Mouse (Mus musculus) small intestine, adult 2 months (tissue): ENCODE results near the gene Rars2. TPM values are rescaled to one million over a fixed set of nuclear protein-coding genes. Genes with fewer than 3 reads are reported as not detected.

Source experiments
- H3K27ac ChIP-seq: fragments of 200-500 bp; 2 replicates; pipeline ENCODE4 v1.5.1; 2012; ENCODE audit warnings: low read depth, low read length, control low read depth, inconsistent platforms; ENCODE audit not compliant: insufficient read depth
- H3K27me3 ChIP-seq: fragments of 200-500 bp; 2 replicates; pipeline ENCODE4 v1.6.1; 2012; ENCODE audit warnings: mild to moderate bottlenecking, moderate library complexity, low read length, inconsistent platforms; ENCODE audit not compliant: control insufficient read depth, insufficient read depth
- H3K36me3 ChIP-seq: fragments of 200-500 bp; 2 replicates; pipeline ENCODE4 v1.6.1; 2012; ENCODE audit warnings: mild to moderate bottlenecking, low read length, control low read depth, inconsistent platforms; ENCODE audit not compliant: control insufficient read depth, insufficient read depth
- H3K4me1 ChIP-seq: fragments of 200-500 bp; 2 replicates; pipeline ENCODE4 v1.6.1; 2012; ENCODE audit warnings: low read length, inconsistent platforms, mixed read lengths; ENCODE audit not compliant: control insufficient read depth, insufficient read depth, insufficient read length
- H3K4me3 ChIP-seq: fragments of 200-500 bp; 2 replicates; pipeline ENCODE4 v1.5.1; 2012; ENCODE audit warnings: low read depth, mild to moderate bottlenecking, control low read depth, inconsistent platforms, low read length, moderate library complexity
- CTCF ChIP-seq: fragments of 200-500 bp; IDR thresholded peaks from 2 replicates; pipeline ENCODE4 v1.5.1; 2012; ENCODE audit warnings: low read depth, mild to moderate bottlenecking, control low read depth, inconsistent platforms, low read length, moderate library complexity, mixed read lengths; ENCODE audit not compliant: insufficient replicate concordance, insufficient read length; ENCODE audit errors: extremely low read depth
- POLR2A ChIP-seq: fragments of 200-500 bp; IDR thresholded peaks from 2 replicates; pipeline ENCODE4 v1.6.1; 2012; ENCODE audit warnings: low read depth, mild to moderate bottlenecking, control low read depth, inconsistent platforms, low read length, moderate library complexity
- WGBS: fragments of 180-500 bp; shearing (Covaris S2); methylation state at CpG from one replicate; pipeline ENCODE4 v1.1.7; 2018; 5-methylcytosine and 5-hydroxymethylcytosine counted together
- polyA plus RNA-seq: library from polyadenylated mRNA; depleted of rRNA; stranded (reverse); fragments of >200 nt; gene quantifications from 2 replicates; pipeline ENCODE4 v1.2.3, GENCODE M21; 2012

Gene Rars2
- polyA plus RNA-seq, 1 experiment: 5.6 TPM

DNA sequence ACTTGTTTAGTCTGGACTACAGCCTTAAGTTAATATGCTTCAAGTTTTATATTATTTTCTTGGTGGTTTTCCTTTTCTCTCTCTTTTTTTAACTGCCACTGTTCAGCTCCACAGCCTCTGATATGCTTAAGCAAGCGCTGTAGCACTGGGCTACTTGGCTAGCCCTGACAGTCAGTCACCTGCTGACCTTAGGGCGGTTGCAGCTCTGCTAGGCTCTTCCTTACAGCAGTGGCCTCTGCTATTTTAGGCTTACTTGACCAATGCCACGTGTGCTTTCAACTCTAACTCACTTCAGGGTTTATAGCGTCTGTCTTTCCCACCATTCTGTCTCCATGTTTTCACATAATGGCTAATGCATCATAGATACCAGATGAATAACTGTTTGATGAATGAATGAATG is 10.8 kb downstream of the Rars2 start:
- Histone ChIP-seq H3K4me3 (no peak overlapping the region), H3K27me3 (no peaks in the 10 kb centered on the region), H3K36me3 (peaks cover 32% of the 10 kb centered on the region), H3K4me1 (peaks cover 2% of the 10 kb centered on the region; the same call in 1 of the 2 replicates), H3K27ac (no peak overlapping the region)
- WGBS: 89% methylated on average over 4 of the region's 4 CpGs
- no peak for TF ChIP-seq POLR2A
- TF ChIP-seq CTCF: no peak

DNA sequence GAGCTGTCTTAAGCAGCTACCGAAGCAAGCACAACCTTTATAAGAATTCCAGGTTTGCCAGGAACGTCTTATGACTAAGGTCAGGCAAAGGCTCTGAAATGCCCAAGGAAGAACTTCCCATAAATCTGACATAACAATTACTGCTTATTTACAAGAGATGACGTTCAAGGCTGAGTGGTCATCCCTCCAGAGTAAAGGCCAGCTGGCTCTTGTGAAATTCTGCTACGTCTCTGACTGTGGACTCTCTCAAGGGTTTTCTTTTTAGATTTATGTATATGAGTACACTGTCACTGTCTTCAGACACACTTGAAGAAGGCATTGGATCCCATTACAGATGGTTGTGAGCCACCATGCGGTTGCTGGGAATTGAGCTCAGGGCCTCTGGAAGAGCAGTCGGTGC is 11.6 kb downstream of the Rars2 start:
- no peak overlapping the region for H3K27ac ChIP-seq
- WGBS: 84% methylated on average over 6 of the region's 6 CpGs
- no peaks in the 10 kb centered on the region for H3K27me3 ChIP-seq
- H3K4me1 ChIP-seq: peaks cover 2% of the 10 kb centered on the region; the same call in 1 of the 2 replicates
- peaks cover 36% of the 10 kb centered on the region for H3K36me3 ChIP-seq
- no peak for TF ChIP-seq POLR2A
- TF ChIP-seq CTCF: no peak
- no peak overlapping the region for H3K4me3 ChIP-seq

DNA sequence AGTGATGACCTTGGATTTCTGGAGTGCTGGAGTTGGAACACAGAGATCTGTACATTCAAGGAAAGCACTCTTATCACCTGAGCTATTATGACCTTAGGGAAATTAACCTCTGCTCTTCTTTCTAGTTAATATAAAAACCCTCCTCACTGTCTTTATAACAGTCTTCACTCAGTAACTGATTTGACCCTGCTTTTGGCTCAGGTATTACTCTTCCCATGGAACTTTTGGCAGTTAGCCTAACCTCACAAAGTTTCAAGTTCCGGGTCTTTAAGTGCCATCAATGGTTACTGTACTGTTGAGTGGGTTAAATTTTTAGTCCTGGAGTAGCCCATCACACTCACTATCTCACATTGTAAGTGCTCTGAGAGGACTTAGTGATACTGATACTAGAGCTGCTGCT is 15.2 kb downstream of the Rars2 start:
- WGBS: 27% methylated on average over 1 of the region's 1 CpGs
- Histone ChIP-seq H3K4me3 (no peak overlapping the region), H3K27ac (no peak overlapping the region), H3K27me3 (no peaks in the 10 kb centered on the region), H3K36me3 (peaks cover 41% of the 10 kb centered on the region), H3K4me1 (peaks cover 2% of the 10 kb centered on the region; the same call in 1 of the 2 replicates)
- TF ChIP-seq POLR2A: no peak
- no peak for TF ChIP-seq CTCF

DNA sequence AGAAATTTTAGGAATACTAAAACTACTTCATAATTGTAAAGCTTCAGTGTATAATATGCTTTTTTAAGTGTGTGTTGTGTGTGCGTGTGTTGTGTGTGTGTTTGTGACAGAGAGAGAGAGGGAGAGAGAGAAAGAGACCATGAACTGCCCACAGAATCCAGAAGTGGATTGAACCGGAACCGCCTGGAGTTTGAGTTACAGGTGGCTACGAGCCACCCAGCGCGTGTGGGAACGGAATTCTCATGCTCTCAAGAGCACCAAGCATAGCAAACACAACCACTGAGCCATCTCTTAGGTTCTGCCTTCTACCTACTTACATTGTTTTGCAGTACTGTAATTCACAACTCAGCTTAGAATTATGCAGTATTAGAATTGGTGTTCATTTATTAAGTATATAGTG is 19.4 kb downstream of the Rars2 start:
- TF ChIP-seq CTCF (no peak), POLR2A (no peak)
- H3K36me3 ChIP-seq: peaks cover 27% of the 10 kb centered on the region
- no peak overlapping the region for H3K27ac ChIP-seq
- peaks cover 2% of the 10 kb centered on the region; the same call in 1 of the 2 replicates for H3K4me1 ChIP-seq
- WGBS: 96% methylated on average over 7 of the region's 7 CpGs
- no peak overlapping the region for H3K4me3 ChIP-seq
- H3K27me3 ChIP-seq: no peaks in the 10 kb centered on the region

DNA sequence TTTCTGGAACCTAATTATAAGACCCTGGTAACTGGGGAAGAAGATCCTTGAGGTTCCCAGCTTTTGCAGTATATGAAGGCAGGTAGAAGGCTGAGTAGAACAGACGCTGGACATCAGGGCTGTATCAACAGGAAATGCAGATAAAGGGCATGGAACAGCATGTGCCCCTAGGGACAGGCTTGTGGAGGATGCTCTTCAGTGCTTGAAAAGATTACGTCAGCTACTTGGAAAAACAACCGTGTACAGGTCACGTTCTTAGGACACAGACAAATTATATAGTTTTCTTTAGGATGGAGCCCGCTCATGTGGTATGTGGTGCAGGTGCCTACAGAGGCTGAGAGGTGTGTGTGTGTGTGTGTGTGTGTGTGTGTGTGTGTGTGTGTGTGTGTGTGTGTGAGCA is 21.3 kb downstream of the Rars2 start:
- peaks cover 36% of the 10 kb centered on the region for H3K36me3 ChIP-seq
- H3K27me3 ChIP-seq: no peaks in the 10 kb centered on the region
- H3K4me3 ChIP-seq: no peak overlapping the region
- H3K4me1 ChIP-seq: no peaks in the 10 kb centered on the region
- TF ChIP-seq CTCF: no peak
- TF ChIP-seq POLR2A: no peak
- whole genome bisulfite sequencing: 85% methylated on average over 5 of the region's 5 CpGs
- H3K27ac ChIP-seq: no peak overlapping the region

DNA sequence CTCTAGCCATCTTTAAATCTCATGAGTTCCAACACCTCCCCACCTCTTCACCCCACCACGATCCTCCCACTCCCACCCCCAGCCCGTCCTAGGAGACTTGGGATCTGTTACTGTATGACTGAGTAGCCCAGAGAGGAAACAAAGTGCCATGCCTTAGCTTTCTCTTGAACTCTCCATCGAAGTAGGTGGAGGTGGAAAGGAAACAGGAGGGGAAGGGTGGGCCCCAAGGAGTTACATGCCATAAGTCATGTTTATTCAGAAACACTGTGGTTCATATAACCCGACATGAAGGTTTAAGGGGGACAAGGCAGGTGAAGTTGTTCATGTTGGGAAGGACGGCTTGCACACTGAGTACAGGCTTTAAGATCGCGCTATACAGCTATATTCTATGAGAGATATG is 22.6 kb downstream of the Rars2 start:
- Histone ChIP-seq H3K4me3 (no peak overlapping the region), H3K27ac (no peak overlapping the region), H3K27me3 (no peaks in the 10 kb centered on the region), H3K36me3 (peaks cover 39% of the 10 kb centered on the region), H3K4me1 (no peaks in the 10 kb centered on the region)
- TF ChIP-seq CTCF (no peak), POLR2A (no peak)
- WGBS: 91% methylated on average over 7 of the region's 7 CpGs

DNA sequence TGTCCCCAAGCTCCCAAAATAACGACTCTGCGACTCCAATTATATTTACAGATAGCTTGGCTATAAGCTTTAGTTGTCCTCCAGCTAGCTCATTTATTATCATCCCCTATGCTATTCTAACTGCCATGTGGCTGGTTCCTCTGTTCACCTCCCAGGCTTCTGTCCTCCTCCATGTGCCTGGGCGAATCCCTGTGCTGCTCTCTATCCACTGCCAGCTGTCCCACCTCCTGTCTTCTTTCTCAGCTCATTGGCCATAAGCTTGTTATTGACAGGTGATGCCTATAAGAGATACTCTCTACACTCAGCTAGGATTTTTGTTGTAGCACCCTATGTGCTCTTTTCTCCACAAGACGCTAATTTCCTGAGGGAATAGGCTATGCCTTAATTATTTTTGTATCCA is 23.1 kb downstream of the Rars2 start:
- no peaks in the 10 kb centered on the region for H3K4me1 ChIP-seq
- no peak overlapping the region for H3K4me3 ChIP-seq
- no peaks in the 10 kb centered on the region for H3K27me3 ChIP-seq
- WGBS: 86% methylated on average over 4 of the region's 4 CpGs
- peaks cover 40% of the 10 kb centered on the region for H3K36me3 ChIP-seq
- no peak overlapping the region for H3K27ac ChIP-seq
- TF ChIP-seq CTCF (no peak), POLR2A (no peak)

DNA sequence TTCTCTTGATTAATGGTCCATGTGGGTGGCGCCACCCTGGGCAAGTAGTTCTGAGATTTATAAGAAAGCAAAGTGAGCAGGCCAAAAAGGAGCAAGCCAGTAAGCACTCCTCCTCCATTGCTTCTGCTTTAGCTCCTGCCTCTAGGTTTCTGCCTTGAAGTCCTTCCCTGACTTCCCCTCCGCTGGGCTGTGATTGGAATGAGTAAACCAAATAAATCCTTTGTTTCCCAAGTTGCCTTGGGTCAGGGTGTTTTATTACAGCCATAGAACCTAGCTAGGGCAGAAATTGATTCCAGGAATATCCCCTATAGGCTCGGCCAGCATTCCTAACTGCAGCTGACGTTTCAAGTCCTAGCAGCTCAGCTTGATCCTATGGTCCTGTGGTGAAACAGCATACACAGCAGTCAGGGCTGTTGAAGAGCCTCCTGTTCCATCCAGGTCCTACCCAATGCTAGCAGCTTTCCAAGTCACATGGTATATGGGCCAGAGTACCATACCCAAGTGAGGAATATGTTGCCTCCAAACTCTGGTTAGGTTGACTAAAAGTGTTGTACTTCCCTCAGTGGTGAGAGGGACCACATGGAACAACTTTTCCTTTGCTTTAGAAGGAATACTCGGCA is 25.1 kb downstream of the Rars2 start:
- Histone ChIP-seq H3K27ac (no peak overlapping the region), H3K4me3 (no peak overlapping the region), H3K27me3 (no peaks in the 10 kb centered on the region), H3K4me1 (no peaks in the 10 kb centered on the region), H3K36me3 (peaks cover 33% of the 10 kb centered on the region)
- WGBS: 92% methylated on average over 5 of the region's 5 CpGs
- no peak for TF ChIP-seq POLR2A
- TF ChIP-seq CTCF: no peak
